ENCODE assay signal across 8 mouse cellular contexts in the genomic region with DNA sequence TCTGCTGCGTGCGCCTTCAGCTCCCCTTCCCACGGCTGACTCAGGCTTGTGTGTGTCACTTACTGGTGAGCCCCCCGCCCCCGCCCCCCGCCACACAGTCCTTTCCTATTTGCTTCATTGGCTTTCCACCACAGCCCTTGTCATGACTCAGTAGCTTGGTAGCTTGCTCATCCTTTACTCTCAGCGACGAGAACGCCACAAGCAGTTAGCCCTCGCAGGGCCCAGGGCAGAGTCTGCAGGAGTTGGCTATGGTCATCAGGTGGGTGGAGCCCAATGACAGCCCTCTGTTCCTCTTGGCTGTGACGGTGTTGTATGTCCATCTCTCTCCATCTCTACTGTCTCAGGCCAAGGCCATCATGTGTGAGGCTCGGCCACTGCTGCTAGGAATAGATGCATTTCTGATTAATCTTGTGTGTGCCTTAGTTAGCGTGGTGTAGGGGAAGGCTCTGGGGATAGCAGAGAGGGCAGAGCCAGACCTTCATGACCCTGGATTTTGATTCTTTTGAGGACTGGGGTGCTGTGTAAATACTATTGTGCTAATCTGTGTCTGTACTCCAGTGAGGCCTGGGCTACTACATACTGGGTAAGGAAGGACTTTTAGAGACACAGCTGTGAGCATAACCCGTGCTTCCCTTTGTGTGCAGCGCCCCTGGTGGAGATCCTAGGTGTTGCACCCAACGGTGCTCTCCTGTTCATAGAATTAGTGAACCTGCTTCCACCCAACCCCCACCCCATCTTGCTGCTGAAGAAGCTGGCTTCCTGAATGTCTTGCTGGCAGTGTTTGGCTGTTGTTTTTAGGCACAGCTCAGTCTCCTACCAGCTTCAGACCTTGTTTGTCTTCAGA. TPM values are rescaled to one million over a fixed set of nuclear protein-coding genes. Genes with fewer than 3 reads are reported as not detected.
A peak's percentile ranks its signal among the peaks of the same experiment; 100 is the strongest.
DNase-seq lines count a peak whose midpoint lies in the region; ATAC-seq and TF ChIP-seq lines count a peak whose summit lies in the region.

No protein-coding gene starts in this region.

- TF ChIP-seq EP300 in ES-Bruce4 (IDR thresholded peaks at IDR 0.05; ENCODE audit: insufficient read depth, low read depth, low read length): 0 out of 2 replicates have a peak, but pooled peaks have one; percentile 25

- H3K27me3 ChIP-seq in ES-Bruce4 (ENCODE audit: control insufficient read depth, insufficient read depth, low read length, poor library complexity, severe bottlenecking): no peaks in the 10 kb centered on the region
- no peaks in the 10 kb centered on the region for H3K27me3 ChIP-seq in forebrain, embryonic 15.5 days
- no peaks in the 10 kb centered on the region for H3K27me3 ChIP-seq in lung, embryonic 16.5 days (ENCODE audit: control insufficient read depth, insufficient read depth, low read depth, low read length)

- peak; percentile 67 for ATAC-seq in forebrain, embryonic 15.5 days (replicated peaks)
- peak; percentile 56 to 82; a peak in 3 of 4 replicates for ATAC-seq in hematopoietic stem cell, adult 5-6 weeks (replicated peaks in 1 of 2; ENCODE audit: insufficient read depth in 1 of 2, low FRiP score in 2 of 2, low TSS enrichment in 1 of 2, low read depth in 1 of 2, poor library complexity in 2 of 2, severe bottlenecking in 2 of 2)
- ATAC-seq in lung, embryonic 16.5 days (ENCODE audit: low read depth): peak; percentile 48

- no peak overlapping the region for H3K27ac ChIP-seq in ES-Bruce4 (ENCODE audit: insufficient read depth, low read length)
- no peak overlapping the region for H3K27ac ChIP-seq in forebrain, embryonic 15.5 days (replicated peaks)
- H3K27ac ChIP-seq in lung, embryonic 16.5 days (ENCODE audit: low read length): no peak overlapping the region

- H3K4me2 ChIP-seq in forebrain, embryonic 15.5 days (replicated peaks): no peak overlapping the region
- no peak overlapping the region for H3K4me2 ChIP-seq in lung, embryonic 16.5 days (ENCODE audit: low read depth, low read length)

- TF ChIP-seq POLR2A in ES-Bruce4 (IDR thresholded peaks at IDR 0.05; ENCODE audit: insufficient read depth, low read length): no peak

- no peaks in the 10 kb centered on the region for H3K9me3 ChIP-seq in ES-Bruce4 (replicated peaks; ENCODE audit: control insufficient read depth, insufficient read depth, low read length, poor library complexity, severe bottlenecking)
- no peaks in the 10 kb centered on the region for H3K9me3 ChIP-seq in forebrain, embryonic 15.5 days
- H3K9me3 ChIP-seq in lung, embryonic 16.5 days (ENCODE audit: control insufficient read depth, low read length): no peaks in the 10 kb centered on the region

- no peaks in the 10 kb centered on the region for H3K4me1 ChIP-seq in ES-Bruce4 (ENCODE audit: control insufficient read depth, insufficient read depth, low read length)
- H3K4me1 ChIP-seq in forebrain, embryonic 15.5 days: no peaks in the 10 kb centered on the region
- H3K4me1 ChIP-seq in lung, embryonic 16.5 days (replicated peaks; ENCODE audit: control insufficient read depth, insufficient read depth, low read length): no peaks in the 10 kb centered on the region

- H3K9ac ChIP-seq in ES-Bruce4 (ENCODE audit: low read depth, poor library complexity, severe bottlenecking): no peak overlapping the region
- H3K9ac ChIP-seq in forebrain, embryonic 15.5 days (replicated peaks): no peak overlapping the region
- H3K9ac ChIP-seq in lung, embryonic 16.5 days (ENCODE audit: low read length): no peak overlapping the region

- peak; percentile 93 for TF ChIP-seq CTCF in ES-Bruce4 (IDR thresholded peaks at IDR 0.05; ENCODE audit: low read depth, low read length)

- peak; percentile 74 for DNase-seq in c-Kit-positive CD71-positive TER-119-positive erythroid progenitor cells, embryonic 14.5 days (ENCODE audit: low spot score)
- DNase-seq in layer of hippocampus, adult 8-10 months (ENCODE audit: low spot score in 2 of 2): peak; percentile 65 to 84
- peak; percentile 76 for DNase-seq in ovary, postnatal 10 days (ENCODE audit: low spot score)
- DNase-seq in thymus, postnatal 0 days (ENCODE audit: low spot score): peak; percentile 93

- no peaks in the 10 kb centered on the region for H3K36me3 ChIP-seq in ES-Bruce4 (ENCODE audit: control insufficient read depth, insufficient read depth, low read length, poor library complexity, severe bottlenecking)
- H3K36me3 ChIP-seq in forebrain, embryonic 15.5 days: no peaks in the 10 kb centered on the region
- no peaks in the 10 kb centered on the region for H3K36me3 ChIP-seq in lung, embryonic 16.5 days (ENCODE audit: control insufficient read depth, insufficient read depth, low read length)

- WGBS in forebrain, embryonic 15.5 days: 66% methylated on average over 16 of the region's 16 CpGs
- WGBS in lung, embryonic 16.5 days: 60% methylated on average over 16 of the region's 16 CpGs

- peak overlapping the region; percentile 15 for H3K4me3 ChIP-seq in ES-Bruce4 (ENCODE audit: low read depth, low read length)
- H3K4me3 ChIP-seq in forebrain, embryonic 15.5 days: no peak overlapping the region
- no peak overlapping the region for H3K4me3 ChIP-seq in lung, embryonic 16.5 days (ENCODE audit: low read length)

RNA-seq across cellular contexts. Expression of gene Glis1, which starts 19.0 kb away (rescaled TPM):
- polyA plus RNA-seq in ES-Bruce4 (2011; ENCODE audit: insufficient read depth, insufficient read length, low read depth, missing spikeins): 0.28 and 0.79 TPM in 2 replicates
- 0.95 and 1.3 TPM in 2 replicates for polyA plus RNA-seq in forebrain, embryonic 15.5 days (2015; fragmentation: Nextera tagmentation; extraction: Ambion mirVana)
- not detected in 2 replicates for total RNA-seq in hematopoietic stem cell, adult 5-6 weeks (2017)
- total RNA-seq in layer of hippocampus, adult 8-10 months (2022): 1 to 10 TPM in 3 of 4 experiments, under 1 TPM in 1; 0.99 to 3.1 (median 1.6) TPM
- polyA plus RNA-seq in lung, embryonic 16.5 days (2015; fragmentation: Nextera tagmentation; extraction: Ambion mirVana): 0.36 and 1.0 TPM in 2 replicates
- polyA plus RNA-seq in thymus, postnatal 0 days (2015; fragmentation: Nextera tagmentation; extraction: Ambion mirVana): 0.05 and 0.27 TPM in 2 replicates
